In genomic region chr10:69500171-69500860, GRCm38 (mm10) we compare ENCODE assay signal across 9 mouse cellular contexts.
DNase-seq lines count a peak whose midpoint lies in the region; ATAC-seq and TF ChIP-seq lines count a peak whose summit lies in the region.
"Had no signal": no experiment of that assay in that cellular context is flagged by ENCODE, and none has a peak within 500 bp of the region (broad histone marks: within the 10 kb centered on the region; RNA-seq: fewer than 3 reads in every experiment).

No protein-coding gene starts in this region.

- no peak for TF ChIP-seq CTCF in heart, postnatal 0 days (IDR thresholded peaks at IDR 0.05; ENCODE audit: low read depth)

- no peaks in the 10 kb centered on the region for H3K27me3 ChIP-seq in heart, postnatal 0 days (ENCODE audit: control insufficient read depth, insufficient read depth, low read length)
- H3K27me3 ChIP-seq in heart, embryonic 10.5 days (ENCODE audit: insufficient read depth, poor library complexity, severe bottlenecking) = no peaks in the 10 kb centered on the region
- H3K27me3 ChIP-seq in hindbrain, embryonic 14.5 days (ENCODE audit: control insufficient read depth, insufficient read depth, low read length) = no peaks in the 10 kb centered on the region

- H3K9ac ChIP-seq in heart, postnatal 0 days (replicated peaks; ENCODE audit: low read depth, low read length) = no peak overlapping the region
- H3K9ac ChIP-seq in hindbrain, embryonic 14.5 days = no peak overlapping the region

- no peaks in the 10 kb centered on the region for H3K9me3 ChIP-seq in heart, postnatal 0 days (replicated peaks; ENCODE audit: control insufficient read depth, low read length)
- H3K9me3 ChIP-seq in heart, embryonic 10.5 days = no peaks in the 10 kb centered on the region
- H3K9me3 ChIP-seq in hindbrain, embryonic 14.5 days (ENCODE audit: control insufficient read depth, low read length) = no peaks in the 10 kb centered on the region

- ATAC-seq in heart, postnatal 0 days (ENCODE audit: insufficient read depth, low read depth) = no peak
- ATAC-seq in hindbrain, embryonic 14.5 days (ENCODE audit: low FRiP score) = peak; percentile 65; the same call in 1 of the 2 replicates

- H3K36me3 ChIP-seq in heart, postnatal 0 days (replicated peaks; ENCODE audit: control insufficient read depth, insufficient read depth, low read length) = no peaks in the 10 kb centered on the region
- H3K36me3 ChIP-seq in heart, embryonic 10.5 days = no peaks in the 10 kb centered on the region
- no peaks in the 10 kb centered on the region for H3K36me3 ChIP-seq in hindbrain, embryonic 14.5 days (replicated peaks; ENCODE audit: control insufficient read depth, insufficient read depth)

- peak; percentile 48 for DNase-seq in heart, postnatal 0 days (ENCODE audit: low spot score)
- no peak for DNase-seq in heart, embryonic 10.5 days (ENCODE audit: low spot score)
- DNase-seq in brain, adult 2 months (ENCODE audit: low read depth, low spot score) = peak; percentile 91
- DNase-seq in hindbrain, embryonic 14.5 days (ENCODE audit: low spot score) = peak; percentile 84
- DNase-seq in lung, postnatal 25 days (ENCODE audit: low spot score) = peak; percentile 11
- no peak for DNase-seq in urinary bladder, postnatal 25 days (ENCODE audit: low spot score)
- no peak for DNase-seq in thymus, postnatal 4 days
- no peak for DNase-seq in cerebellum, adult 9-11 months

- no peak overlapping the region for H3K27ac ChIP-seq in heart, postnatal 0 days (ENCODE audit: low read depth)
- H3K27ac ChIP-seq in heart, embryonic 10.5 days = no peak overlapping the region
- peak overlapping the region; percentile 75 for H3K27ac ChIP-seq in hindbrain, embryonic 14.5 days

- no peak overlapping the region for H3K4me2 ChIP-seq in heart, postnatal 0 days (ENCODE audit: low read depth, low read length)
- peak overlapping the region; percentile 6; the same call in 1 of the 2 replicates for H3K4me2 ChIP-seq in hindbrain, embryonic 14.5 days (replicated peaks)

- TF ChIP-seq EP300 in heart, postnatal 0 days (IDR thresholded peaks at IDR 0.05; ENCODE audit: low read depth) = no peak

- H3K4me1 ChIP-seq in heart, postnatal 0 days (ENCODE audit: control insufficient read depth, insufficient read depth) = no peaks in the 10 kb centered on the region
- peaks cover 4% of the 10 kb centered on the region; the same call in 1 of the 2 replicates for H3K4me1 ChIP-seq in heart, embryonic 10.5 days
- H3K4me1 ChIP-seq in hindbrain, embryonic 14.5 days (replicated peaks; ENCODE audit: control insufficient read depth, insufficient read depth, low read length) = peaks cover 16% of the 10 kb centered on the region

- WGBS in heart, postnatal 0 days = 55% methylated on average over 11 of the region's 11 CpGs
- 61% methylated on average over 11 of the region's 11 CpGs for WGBS in heart, embryonic 10.5 days
- 38% methylated on average over 11 of the region's 11 CpGs for WGBS in hindbrain, embryonic 14.5 days

- H3K4me3 ChIP-seq in heart, postnatal 0 days (ENCODE audit: low read depth, low read length) = no peak overlapping the region
- no peak overlapping the region for H3K4me3 ChIP-seq in heart, embryonic 10.5 days
- no peak overlapping the region for H3K4me3 ChIP-seq in hindbrain, embryonic 14.5 days (replicated peaks; ENCODE audit: low read length)
- H3K4me3 ChIP-seq: myocyte had no signal

Comparison
In these comparisons a context has a peak if more than half of its experiments do, and no peak if none do; other contexts are left out.
1. DNase-seq: peak in heart, postnatal 0 days (single experiment), brain, adult 2 months (single experiment), hindbrain, embryonic 14.5 days (single experiment) and lung, postnatal 25 days (single experiment); none in heart, embryonic 10.5 days (single experiment), urinary bladder, postnatal 25 days (single experiment), thymus, postnatal 4 days (single experiment) and cerebellum, adult 9-11 months (single experiment).